Mouse (Mus musculus): Measurements from ENCODE around the gene Baiap2l1. TPM values are rescaled to one million over a fixed set of nuclear protein-coding genes. Genes with fewer than 3 reads are reported as not detected.
"Not testable (repeated sequence)": the region's sequence is repeated elsewhere in the genome, so short reads cannot be mapped to it uniquely, and the experiment has no call there.

Baiap2l1 gene
- polyA plus RNA-seq, 1 experiment from 2014 or later = 3.2 TPM

- not testable (repeated sequence) for H3K9me3 ChIP-seq (ENCODE audit: control insufficient read depth, low read length); H3K4me1 ChIP-seq (replicated peaks; ENCODE audit: control insufficient read depth, insufficient read depth, low read length); DNase-seq (ENCODE audit: low spot score); H3K9ac ChIP-seq (ENCODE audit: low read depth, low read length); H3K4me2 ChIP-seq (replicated peaks; ENCODE audit: low read depth, low read length); H3K4me3 ChIP-seq (ENCODE audit: low read depth, low read length); H3K27ac ChIP-seq (ENCODE audit: low read depth, low read length); H3K27me3 ChIP-seq (ENCODE audit: control insufficient read depth, insufficient read depth, low read length); H3K36me3 ChIP-seq (ENCODE audit: control insufficient read depth, insufficient read depth, low read length); ATAC-seq (ENCODE audit: low FRiP score)
- WGBS = 91% methylated on average over 6 of the region's 6 CpGs
These were observed 22.6 kb downstream of the Baiap2l1 start for GRCm38 (mm10) chr5:144335357-144335756.

GRCm38 (mm10) chr5:144334010-144334409 lies 23.9 kb downstream of the Baiap2l1 start:
- H3K36me3 ChIP-seq (ENCODE audit: control insufficient read depth, insufficient read depth, low read length) = no peaks in the 10 kb centered on the region
- H3K4me1 ChIP-seq (replicated peaks; ENCODE audit: control insufficient read depth, insufficient read depth, low read length) = no peaks in the 10 kb centered on the region
- H3K4me3 ChIP-seq (ENCODE audit: low read depth, low read length) = no peak overlapping the region
- no peak overlapping the region for H3K4me2 ChIP-seq (replicated peaks; ENCODE audit: low read depth, low read length)
- no peak for ATAC-seq (ENCODE audit: low FRiP score)
- no peak for DNase-seq (ENCODE audit: low spot score)
- H3K27me3 ChIP-seq (ENCODE audit: control insufficient read depth, insufficient read depth, low read length) = no peaks in the 10 kb centered on the region
- no peak overlapping the region for H3K27ac ChIP-seq (ENCODE audit: low read depth, low read length)
- H3K9me3 ChIP-seq (ENCODE audit: control insufficient read depth, low read length) = no peaks in the 10 kb centered on the region
- 93% methylated on average over 11 of the region's 11 CpGs for WGBS
- no peak overlapping the region for H3K9ac ChIP-seq (ENCODE audit: low read depth, low read length)

- Histone ChIP-seq H3K4me2 (replicated peaks; ENCODE audit: low read depth, low read length) (no peak overlapping the region), H3K4me1 (replicated peaks; ENCODE audit: control insufficient read depth, insufficient read depth, low read length) (no peaks in the 10 kb centered on the region), H3K4me3 (ENCODE audit: low read depth, low read length) (no peak overlapping the region), H3K9ac (ENCODE audit: low read depth, low read length) (no peak overlapping the region), H3K9me3 (ENCODE audit: control insufficient read depth, low read length) (no peaks in the 10 kb centered on the region), H3K27ac (ENCODE audit: low read depth, low read length) (no peak overlapping the region), H3K27me3 (ENCODE audit: control insufficient read depth, insufficient read depth, low read length) (no peaks in the 10 kb centered on the region), H3K36me3 (ENCODE audit: control insufficient read depth, insufficient read depth, low read length) (no peaks in the 10 kb centered on the region)
- WGBS = 90% methylated on average over 3 of the region's 3 CpGs
- ATAC-seq (ENCODE audit: low FRiP score) (no peak), DNase-seq (ENCODE audit: low spot score) (no peak)
These were observed 35.2 kb downstream of the Baiap2l1 start for GRCm38 (mm10) chr5:144322717-144323116.

GRCm38 (mm10) chr5:144321681-144322080 lies 36.2 kb downstream of the Baiap2l1 start:
- no peak overlapping the region for H3K27ac ChIP-seq (ENCODE audit: low read depth, low read length)

GRCm38 (mm10) chr5:144318286-144318685 lies 39.6 kb downstream of the Baiap2l1 start:
- no peak overlapping the region for H3K4me2 ChIP-seq (replicated peaks; ENCODE audit: low read depth, low read length)
- no peak overlapping the region for H3K9ac ChIP-seq (ENCODE audit: low read depth, low read length)
- no peaks in the 10 kb centered on the region for H3K4me1 ChIP-seq (replicated peaks; ENCODE audit: control insufficient read depth, insufficient read depth, low read length)
- no peaks in the 10 kb centered on the region for H3K27me3 ChIP-seq (ENCODE audit: control insufficient read depth, insufficient read depth, low read length)
- no peak for ATAC-seq (ENCODE audit: low FRiP score)
- H3K27ac ChIP-seq (ENCODE audit: low read depth, low read length) = no peak overlapping the region
- WGBS = 54% methylated on average over 6 of the region's 6 CpGs
- DNase-seq (ENCODE audit: low spot score) = no peak
- no peaks in the 10 kb centered on the region for H3K36me3 ChIP-seq (ENCODE audit: control insufficient read depth, insufficient read depth, low read length)
- H3K4me3 ChIP-seq (ENCODE audit: low read depth, low read length) = no peak overlapping the region
- no peaks in the 10 kb centered on the region for H3K9me3 ChIP-seq (ENCODE audit: control insufficient read depth, low read length)

More at GRCm38 (mm10) chr5:144321681-144322080, 36.2 kb downstream of the Baiap2l1 start:
- DNase-seq (ENCODE audit: low spot score) (no peak), ATAC-seq (ENCODE audit: low FRiP score) (no peak)
- Histone ChIP-seq H3K36me3 (ENCODE audit: control insufficient read depth, insufficient read depth, low read length) (no peaks in the 10 kb centered on the region), H3K27me3 (ENCODE audit: control insufficient read depth, insufficient read depth, low read length) (no peaks in the 10 kb centered on the region), H3K9me3 (ENCODE audit: control insufficient read depth, low read length) (no peaks in the 10 kb centered on the region), H3K4me3 (ENCODE audit: low read depth, low read length) (no peak overlapping the region), H3K9ac (ENCODE audit: low read depth, low read length) (no peak overlapping the region), H3K4me1 (replicated peaks; ENCODE audit: control insufficient read depth, insufficient read depth, low read length) (no peaks in the 10 kb centered on the region), H3K4me2 (replicated peaks; ENCODE audit: low read depth, low read length) (no peak overlapping the region)
- WGBS = 71% methylated on average over 7 of the region's 7 CpGs

- Histone ChIP-seq H3K9ac (ENCODE audit: low read depth, low read length) (no peak overlapping the region), H3K9me3 (ENCODE audit: control insufficient read depth, low read length) (no peaks in the 10 kb centered on the region), H3K27me3 (ENCODE audit: control insufficient read depth, insufficient read depth, low read length) (no peaks in the 10 kb centered on the region), H3K4me1 (replicated peaks; ENCODE audit: control insufficient read depth, insufficient read depth, low read length) (no peaks in the 10 kb centered on the region), H3K4me3 (ENCODE audit: low read depth, low read length) (no peak overlapping the region), H3K36me3 (ENCODE audit: control insufficient read depth, insufficient read depth, low read length) (no peaks in the 10 kb centered on the region), H3K4me2 (replicated peaks; ENCODE audit: low read depth, low read length) (no peak overlapping the region), H3K27ac (ENCODE audit: low read depth, low read length) (no peak overlapping the region)
- ATAC-seq (ENCODE audit: low FRiP score) (no peak), DNase-seq (ENCODE audit: low spot score) (no peak)
- WGBS = 94% methylated on average over 8 of the region's 8 CpGs
These were observed 40.5 kb downstream of the Baiap2l1 start for GRCm38 (mm10) chr5:144317426-144317825.

GRCm38 (mm10) chr5:144316442-144316841 lies 41.5 kb downstream of the Baiap2l1 start:
- WGBS = 71% methylated on average over 3 of the region's 3 CpGs

GRCm38 (mm10) chr5:144314731-144315494 lies 43.0 kb downstream of the Baiap2l1 start:
- no peak for ATAC-seq (ENCODE audit: low FRiP score)
- Histone ChIP-seq H3K9me3 (ENCODE audit: control insufficient read depth, low read length) (no peaks in the 10 kb centered on the region), H3K4me1 (replicated peaks; ENCODE audit: control insufficient read depth, insufficient read depth, low read length) (no peaks in the 10 kb centered on the region), H3K36me3 (ENCODE audit: control insufficient read depth, insufficient read depth, low read length) (no peaks in the 10 kb centered on the region), H3K4me2 (replicated peaks; ENCODE audit: low read depth, low read length) (no peak overlapping the region), H3K4me3 (ENCODE audit: low read depth, low read length) (no peak overlapping the region), H3K27me3 (ENCODE audit: control insufficient read depth, insufficient read depth, low read length) (no peaks in the 10 kb centered on the region), H3K27ac (ENCODE audit: low read depth, low read length) (no peak overlapping the region), H3K9ac (ENCODE audit: low read depth, low read length) (no peak overlapping the region)
- no peak for DNase-seq (ENCODE audit: low spot score)
- WGBS = 88% methylated on average over 12 of the region's 12 CpGs

More at GRCm38 (mm10) chr5:144316442-144316841, 41.5 kb downstream of the Baiap2l1 start:
- Histone ChIP-seq H3K27ac (ENCODE audit: low read depth, low read length) (no peak overlapping the region), H3K9ac (ENCODE audit: low read depth, low read length) (no peak overlapping the region), H3K9me3 (ENCODE audit: control insufficient read depth, low read length) (no peaks in the 10 kb centered on the region), H3K27me3 (ENCODE audit: control insufficient read depth, insufficient read depth, low read length) (no peaks in the 10 kb centered on the region), H3K4me3 (ENCODE audit: low read depth, low read length) (no peak overlapping the region), H3K4me1 (replicated peaks; ENCODE audit: control insufficient read depth, insufficient read depth, low read length) (no peaks in the 10 kb centered on the region), H3K4me2 (replicated peaks; ENCODE audit: low read depth, low read length) (no peak overlapping the region), H3K36me3 (ENCODE audit: control insufficient read depth, insufficient read depth, low read length) (no peaks in the 10 kb centered on the region)
- DNase-seq (ENCODE audit: low spot score) (no peak), ATAC-seq (ENCODE audit: low FRiP score) (no peak)

- no peak overlapping the region for H3K27ac ChIP-seq (ENCODE audit: low read depth, low read length)
- no peak for ATAC-seq (ENCODE audit: low FRiP score)
These were observed 44.6 kb downstream of the Baiap2l1 start for GRCm38 (mm10) chr5:144313335-144313734.

More at GRCm38 (mm10) chr5:144313335-144313734, 44.6 kb downstream of the Baiap2l1 start:
- H3K27me3 ChIP-seq (ENCODE audit: control insufficient read depth, insufficient read depth, low read length) = no peaks in the 10 kb centered on the region
- WGBS = 35% methylated on average over 5 of the region's 5 CpGs
- no peak overlapping the region for H3K4me2 ChIP-seq (replicated peaks; ENCODE audit: low read depth, low read length)
- DNase-seq (ENCODE audit: low spot score) = no peak
- H3K4me1 ChIP-seq (replicated peaks; ENCODE audit: control insufficient read depth, insufficient read depth, low read length) = no peaks in the 10 kb centered on the region
- H3K4me3 ChIP-seq (ENCODE audit: low read depth, low read length) = no peak overlapping the region
- no peaks in the 10 kb centered on the region for H3K36me3 ChIP-seq (ENCODE audit: control insufficient read depth, insufficient read depth, low read length)
- no peak overlapping the region for H3K9ac ChIP-seq (ENCODE audit: low read depth, low read length)
- H3K9me3 ChIP-seq (ENCODE audit: control insufficient read depth, low read length) = no peaks in the 10 kb centered on the region

Measured in hindbrain, embryonic 11.5 days (tissue).